Mouse (Mus musculus) spleen, postnatal 10 days (tissue): ENCODE data around the gene Arid5b.

ENCODE experiments used
- DNase-seq, 2 experiments: peaks; one replicate each; pipeline ENCODE4 v3.0.0; 2021 to 2022; ENCODE audit warnings: low spot score in 2 of 2

Arid5b gene

DNA sequence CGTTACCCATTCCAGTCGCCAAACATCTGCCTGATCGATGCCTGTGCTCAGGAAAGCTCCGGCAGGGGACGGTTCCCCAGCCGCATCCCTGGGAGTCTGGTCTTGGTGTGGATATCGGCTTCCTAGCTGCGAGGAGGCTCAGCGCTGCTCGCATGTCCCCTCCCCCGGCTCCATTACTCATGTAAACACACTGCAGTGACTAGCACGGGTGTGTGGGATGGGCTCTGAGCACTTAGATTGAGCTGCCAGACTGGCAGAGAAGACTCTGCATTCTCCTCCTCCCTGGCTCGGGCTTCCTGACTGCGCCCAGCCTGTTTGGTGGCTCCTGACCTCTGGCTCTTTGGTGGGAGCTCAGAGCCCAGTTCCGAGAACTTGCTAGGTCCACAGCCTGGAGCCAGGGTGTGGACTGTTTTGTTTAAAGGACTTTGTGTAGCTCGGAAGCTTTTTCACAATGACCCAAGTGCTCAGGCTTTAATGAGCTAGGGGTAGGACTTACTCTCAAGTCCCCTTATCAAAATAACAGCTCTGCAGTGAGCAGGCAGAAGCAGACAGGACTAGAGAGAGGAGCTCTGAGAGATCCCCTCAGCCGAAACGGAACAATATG lies 142.0 kb downstream of the Arid5b start:
- DNase-seq, result peak in 1 of 2 experiments; percentile 53

DNA sequence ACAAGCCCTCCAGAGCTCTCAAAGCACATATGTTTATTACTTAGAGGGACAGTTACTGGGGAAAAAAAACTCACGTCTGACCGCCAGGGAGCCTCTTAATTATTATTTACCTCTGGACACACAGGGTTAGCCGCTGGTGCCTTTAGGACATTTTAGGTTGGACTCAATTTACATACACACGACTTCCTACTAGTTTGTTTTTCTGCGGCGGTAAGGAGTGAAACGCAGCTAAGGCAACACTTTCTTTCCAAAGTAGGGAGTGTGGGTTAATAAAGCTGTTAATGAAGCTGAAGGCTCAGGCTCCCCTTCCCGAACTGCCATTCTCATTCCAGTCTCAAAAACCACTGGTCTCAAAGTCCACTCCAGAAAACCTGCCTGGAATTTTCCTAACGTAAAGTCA lies 142.5 kb downstream of the Arid5b start:
- DNase-seq, result no peak

DNA sequence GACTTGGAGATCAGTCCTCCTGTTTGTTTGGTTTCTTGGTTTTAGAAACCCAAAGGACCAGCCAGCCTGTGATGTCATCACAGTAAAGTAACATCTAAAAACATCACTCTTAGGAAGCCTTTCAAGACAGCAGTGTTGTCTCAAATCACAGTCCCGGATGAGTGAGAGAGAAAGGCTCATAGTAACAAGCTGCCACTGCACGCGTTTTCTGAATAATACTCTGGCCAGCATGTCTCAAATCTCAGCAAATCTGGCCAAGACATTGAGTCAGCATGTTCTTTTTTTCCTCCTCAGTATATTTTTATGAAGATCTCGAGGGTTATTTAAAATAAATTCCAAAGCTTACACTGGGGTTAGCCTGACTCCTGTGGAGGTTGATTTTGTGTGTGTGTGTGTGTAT lies 143.1 kb downstream of the Arid5b start:
- no peak for DNase-seq

DNA sequence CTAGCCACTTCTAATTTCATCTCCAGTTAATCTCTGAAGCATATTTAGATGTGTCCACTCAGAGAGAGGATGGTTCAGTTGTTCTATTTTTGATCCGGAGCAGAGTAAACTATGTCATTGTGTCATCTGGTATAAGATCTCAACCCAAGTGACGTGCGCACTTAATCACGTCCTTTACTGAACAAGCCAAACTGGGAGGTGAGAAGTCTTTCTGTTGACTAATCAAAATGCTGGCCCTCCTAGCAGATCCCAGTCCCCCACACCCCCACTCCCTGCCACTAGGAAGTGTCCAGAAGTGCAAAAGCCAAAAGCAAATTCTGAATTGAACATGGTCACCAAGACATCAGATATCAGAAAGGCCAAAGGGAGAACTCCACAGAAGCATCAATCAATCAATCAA lies 144.0 kb downstream of the Arid5b start:
- DNase-seq, result no peak

DNA sequence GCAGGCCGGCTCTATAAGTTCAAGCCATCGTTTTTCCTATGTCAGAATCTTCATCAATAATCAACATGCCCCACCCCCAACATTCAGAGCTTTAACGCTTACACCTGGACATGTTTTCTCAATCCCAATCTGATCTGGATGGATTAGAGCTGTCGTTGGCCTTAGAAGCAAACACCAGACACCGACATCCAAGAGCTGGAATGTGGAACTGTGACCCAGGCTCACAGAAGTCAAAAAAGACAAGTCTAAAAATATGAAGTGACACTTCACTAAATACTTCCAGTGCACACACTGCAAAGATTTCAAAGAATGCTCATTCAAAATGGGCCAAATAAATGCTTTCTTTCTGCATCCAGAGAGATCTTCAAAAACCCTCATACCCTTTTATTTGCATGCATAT lies 144.5 kb downstream of the Arid5b start:
- no peak for DNase-seq

DNA sequence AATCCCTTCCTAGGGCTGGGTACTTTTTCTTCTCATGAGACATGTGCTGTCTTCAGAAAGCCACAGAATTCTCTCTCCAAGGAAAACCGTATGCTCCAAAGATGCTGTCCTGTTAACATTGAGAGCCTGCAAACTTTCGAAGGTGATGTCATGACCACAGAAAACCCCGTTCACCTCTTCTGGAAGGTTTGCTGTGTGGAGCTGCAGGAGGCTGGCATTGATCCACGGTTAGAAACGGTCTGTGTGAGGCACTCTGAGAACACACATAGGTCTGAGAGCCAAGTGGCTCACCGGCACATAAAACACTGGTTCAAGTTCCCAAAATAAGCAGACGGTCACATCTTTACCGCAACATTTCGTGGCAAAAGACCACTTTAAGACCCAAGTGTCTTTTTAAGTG lies 145.9 kb downstream of the Arid5b start:
- no peak for DNase-seq

DNA sequence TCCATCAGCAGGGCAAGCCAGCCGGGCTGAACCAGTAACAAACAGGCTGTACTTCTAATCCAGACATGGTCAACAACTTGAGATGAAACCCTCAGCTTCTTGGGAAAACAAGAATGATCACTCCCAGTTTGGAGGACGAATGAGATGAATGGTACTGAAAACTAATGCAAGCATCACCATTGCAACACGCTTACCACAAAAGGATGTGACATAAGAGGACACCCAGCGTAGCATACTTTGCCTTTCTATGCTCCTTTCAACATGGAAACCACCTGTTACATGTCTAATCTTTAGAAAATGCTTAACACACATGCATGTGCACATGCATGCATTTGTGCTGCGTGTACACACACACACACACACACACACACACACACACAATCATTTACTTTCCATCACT lies 146.4 kb downstream of the Arid5b start:
- no peak for DNase-seq

DNA sequence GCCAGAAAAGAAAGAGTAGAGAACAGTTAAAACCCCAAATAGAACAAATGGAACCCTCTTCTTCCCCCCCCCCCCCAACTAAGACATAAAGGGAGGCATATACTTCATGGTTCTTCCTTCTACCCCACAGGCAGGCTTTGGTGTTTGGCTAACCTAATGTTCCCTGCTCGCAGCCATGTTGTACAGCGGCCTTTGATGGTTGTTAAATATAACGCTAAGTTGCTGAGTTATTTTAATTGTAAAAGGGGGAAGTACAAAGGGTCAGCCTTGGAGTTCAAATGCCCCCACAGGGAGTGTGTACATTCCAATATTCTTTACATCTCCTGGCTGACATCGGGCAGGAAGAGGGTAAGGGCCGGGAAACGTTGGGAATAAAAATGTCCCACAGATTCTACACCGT lies 148.9 kb downstream of the Arid5b start:
- DNase-seq, result no peak

DNA sequence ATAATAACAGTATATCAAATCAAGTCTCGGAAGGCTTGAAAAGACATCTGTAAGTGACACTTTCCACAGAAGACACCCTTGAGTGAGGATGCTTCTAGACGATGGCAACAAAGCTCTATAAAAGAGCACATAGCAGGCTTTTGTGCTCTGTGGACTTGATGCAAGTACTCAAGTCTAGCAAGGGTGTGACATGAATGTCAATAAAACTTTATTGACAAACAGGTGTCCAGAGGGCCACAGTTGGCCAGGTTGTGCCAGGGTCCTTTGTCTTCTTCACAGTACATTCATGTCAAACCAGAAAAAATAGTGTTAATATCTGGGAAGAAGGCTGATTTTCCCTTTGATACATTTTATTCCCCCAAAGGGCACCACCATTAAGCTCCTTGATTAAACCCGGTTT lies 149.5 kb downstream of the Arid5b start:
- DNase-seq, result no peak

DNA sequence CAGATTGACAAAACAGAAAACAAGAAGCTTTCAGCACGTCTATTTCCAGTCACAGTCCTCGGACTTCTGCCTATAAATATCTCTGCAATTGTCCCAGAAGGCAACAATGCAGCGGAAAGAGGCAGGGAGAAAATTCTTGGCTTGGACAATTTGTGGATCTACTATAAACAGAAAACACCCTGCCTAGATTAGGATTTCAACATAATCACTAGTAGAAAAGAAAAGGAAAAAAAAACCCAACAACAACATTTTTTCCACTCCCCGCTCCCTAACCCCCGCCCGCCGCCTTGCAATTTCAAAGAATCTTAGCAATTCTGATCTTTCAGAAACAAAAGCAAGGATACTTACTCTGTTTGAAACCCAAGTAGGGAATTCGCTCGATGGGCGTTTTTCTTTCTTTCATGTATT lies 150.1 kb downstream of the Arid5b start:
- no peak for DNase-seq

DNA sequence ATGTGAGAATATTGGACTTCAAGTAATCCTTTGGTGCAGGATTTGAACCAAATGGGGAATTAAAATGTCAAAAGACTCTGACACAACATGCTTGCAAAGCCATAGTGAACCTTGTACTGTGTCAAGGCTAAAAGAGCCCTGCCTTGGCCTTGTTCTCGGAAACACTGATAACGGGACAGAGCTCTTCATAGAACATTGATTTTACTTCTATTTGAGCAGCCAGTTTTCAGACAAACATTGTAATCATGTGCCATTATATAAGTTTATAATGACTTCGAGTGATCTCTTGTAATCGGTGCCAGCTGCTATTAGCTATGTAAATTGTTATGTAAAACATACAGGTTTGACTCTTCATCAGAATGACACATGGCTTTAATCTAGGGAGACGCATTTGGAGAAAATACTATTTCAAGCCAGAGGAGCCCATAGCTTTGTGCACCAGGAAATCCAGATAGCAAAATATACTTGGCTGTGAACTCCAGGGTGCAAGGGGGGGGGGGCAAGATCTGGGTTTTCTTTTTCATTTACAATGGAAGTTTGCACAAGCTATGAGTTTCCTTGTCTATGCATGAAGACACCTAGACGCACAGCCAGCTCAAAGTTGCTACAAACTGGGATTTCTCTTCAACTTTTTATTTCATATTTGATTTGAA lies 150.8 kb downstream of the Arid5b start:
- no peak for DNase-seq

DNA sequence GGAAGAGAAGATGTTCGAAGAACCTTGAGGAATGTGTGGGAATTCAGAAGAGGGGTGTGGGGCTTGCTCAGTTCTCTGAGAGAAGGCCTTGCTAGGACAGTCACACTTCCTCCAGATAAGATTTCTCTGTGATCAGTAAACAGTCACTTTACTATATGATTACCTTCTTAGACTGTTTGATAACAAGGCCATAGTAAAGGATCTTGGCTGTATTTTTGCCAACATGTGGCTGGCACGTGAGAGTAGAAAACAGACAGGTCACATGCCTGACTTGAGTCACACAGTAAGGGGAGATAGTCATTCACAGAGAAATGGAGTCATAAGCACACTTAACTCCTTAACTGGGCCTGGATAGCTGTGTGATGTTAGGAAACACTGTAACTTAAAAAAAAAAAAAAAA lies 151.4 kb downstream of the Arid5b start:
- no peak for DNase-seq

DNA sequence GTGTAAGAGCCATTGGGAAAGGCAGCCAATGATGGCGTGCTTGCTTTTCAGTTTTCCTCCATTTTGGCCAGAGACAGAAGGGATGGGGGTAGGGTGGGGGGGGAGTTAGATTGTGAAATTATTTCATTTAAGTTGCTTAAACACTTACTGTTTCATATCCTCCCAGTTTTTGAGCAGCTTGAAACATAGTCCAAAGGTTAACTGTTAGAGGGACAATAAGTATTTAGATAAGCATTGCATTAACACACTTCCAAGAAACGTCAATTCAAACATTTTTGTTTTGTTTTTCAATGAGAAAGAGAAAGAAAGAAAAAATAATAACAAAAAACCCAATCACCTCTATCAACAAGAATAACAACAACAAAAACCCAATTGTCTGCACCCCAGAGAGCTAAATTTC lies 152.0 kb downstream of the Arid5b start:
- no peak for DNase-seq

DNA sequence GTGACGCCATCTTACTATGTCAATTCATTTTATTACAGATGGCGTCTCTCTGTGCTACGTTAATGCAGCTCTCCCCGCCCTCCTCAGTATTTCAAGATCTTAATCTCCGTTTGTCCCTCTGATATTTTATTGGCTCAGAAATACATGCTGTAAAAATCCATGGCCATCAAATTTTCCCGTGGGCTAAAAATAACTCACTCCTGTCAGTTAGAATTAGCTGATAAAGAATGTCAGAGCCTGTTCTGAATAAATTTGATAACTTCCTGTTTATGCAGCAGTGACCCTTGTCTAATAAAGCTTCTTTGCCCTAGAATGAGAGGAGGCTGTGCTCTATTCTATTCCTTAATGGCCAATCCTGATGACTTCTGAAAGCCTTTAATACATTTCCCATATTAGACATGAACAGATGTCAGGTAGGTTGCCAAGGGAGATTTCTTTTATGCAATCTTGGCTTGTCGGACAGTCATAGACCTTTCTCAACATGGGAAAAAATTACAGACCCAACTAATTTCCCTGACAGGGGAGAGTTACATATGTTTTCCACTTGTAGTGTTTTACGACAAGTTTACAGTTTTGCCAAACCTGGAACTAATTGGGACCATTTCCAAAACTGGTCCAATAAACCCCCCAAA lies 152.5 kb downstream of the Arid5b start:
- DNase-seq, result no peak

DNA sequence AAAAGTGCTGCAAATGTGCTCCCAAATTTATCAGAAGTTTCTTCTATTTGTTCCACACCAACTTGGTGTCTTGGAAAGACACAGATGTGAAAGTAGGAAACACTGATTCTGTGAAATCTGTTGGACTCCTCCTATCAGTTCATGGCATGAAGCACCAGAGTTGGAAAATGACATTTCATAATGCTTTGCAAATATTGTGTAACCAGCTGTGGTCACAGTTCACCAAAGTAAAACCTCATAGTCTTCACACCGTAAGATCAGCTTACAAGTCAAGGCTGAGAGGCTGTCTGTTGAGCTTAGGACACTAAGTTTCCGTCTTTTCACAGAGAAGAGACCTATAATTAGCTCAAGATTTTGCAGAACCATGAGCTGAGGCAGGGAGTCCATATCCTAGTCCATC lies 153.6 kb downstream of the Arid5b start:
- DNase-seq, result no peak

DNA sequence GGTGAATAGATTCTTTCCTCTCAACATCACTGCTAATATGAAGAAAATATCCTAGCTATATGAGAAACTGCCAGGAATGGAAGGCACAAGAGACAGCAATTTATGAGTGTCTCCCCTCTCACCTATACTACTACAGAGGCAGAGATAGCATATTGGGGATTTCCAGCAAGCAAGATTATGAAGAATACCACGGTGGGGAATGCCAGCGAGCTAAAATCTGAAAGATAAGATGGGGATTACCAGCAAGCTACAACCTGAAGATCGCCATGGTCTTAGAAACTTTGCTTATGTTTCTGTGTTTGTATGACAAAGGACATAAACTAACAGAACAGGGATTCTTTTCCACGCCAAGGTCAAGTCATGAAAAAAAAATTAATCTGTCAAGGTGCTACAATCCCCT lies 155.1 kb downstream of the Arid5b start:
- DNase-seq, result no peak

DNA sequence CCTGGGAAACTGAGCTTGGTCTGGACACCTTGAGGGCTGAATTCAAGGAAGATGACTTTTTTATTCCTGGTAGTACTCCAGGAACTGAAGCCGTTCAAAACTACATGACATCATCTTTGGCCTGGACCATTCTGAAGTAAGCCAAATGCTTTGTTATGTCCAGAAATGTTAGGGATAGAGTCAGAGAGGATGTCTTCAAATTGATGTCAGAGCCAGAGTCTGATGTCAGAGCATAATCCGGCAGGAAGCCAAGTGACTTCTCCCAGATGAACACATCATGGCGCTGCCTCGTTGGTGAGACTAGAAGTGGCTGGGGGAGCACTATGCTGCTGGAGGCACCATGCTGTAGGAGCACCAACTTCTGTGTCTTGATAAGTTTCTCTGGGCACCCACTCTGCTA lies 156.6 kb downstream of the Arid5b start:
- DNase-seq, result no peak

DNA sequence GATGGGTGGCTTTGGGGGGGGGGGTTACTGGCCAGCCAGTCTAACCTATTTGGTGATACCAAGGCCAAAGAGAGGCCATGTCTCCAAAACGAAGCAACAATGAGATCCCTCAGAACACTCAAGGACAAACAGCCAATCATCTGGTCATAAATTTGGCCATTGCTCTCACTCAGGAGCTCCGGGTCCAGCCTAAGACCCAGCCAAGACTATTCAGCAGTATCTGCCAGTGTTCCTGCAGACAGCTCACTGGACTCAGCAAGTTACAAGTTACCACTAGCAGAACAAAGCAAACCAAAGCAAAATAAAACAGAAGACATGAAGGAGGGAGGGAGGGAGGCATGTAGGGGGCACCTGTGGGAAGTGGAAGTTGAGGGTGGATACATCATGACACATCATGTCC lies 157.3 kb downstream of the Arid5b start:
- DNase-seq, result no peak

DNA sequence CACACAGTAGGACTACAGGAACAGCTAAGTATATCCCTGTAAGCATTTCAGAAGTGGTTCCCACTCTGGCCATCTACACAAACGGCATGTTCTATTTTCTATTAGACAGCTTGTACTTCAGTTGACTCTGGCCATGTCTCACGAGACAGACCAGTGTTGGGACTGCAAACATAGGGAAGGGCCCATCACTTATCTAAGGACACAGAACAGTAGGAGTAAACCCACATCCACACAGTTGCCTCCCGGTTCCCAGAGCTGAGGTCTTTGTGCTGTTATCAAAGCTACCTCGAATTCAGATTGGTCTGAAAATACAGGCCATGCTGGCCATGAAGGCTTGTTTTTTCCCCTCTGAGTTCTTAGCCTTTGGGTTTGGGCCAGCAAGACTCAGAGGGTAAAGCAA lies 158.5 kb downstream of the Arid5b start:
- no peak for DNase-seq

DNA sequence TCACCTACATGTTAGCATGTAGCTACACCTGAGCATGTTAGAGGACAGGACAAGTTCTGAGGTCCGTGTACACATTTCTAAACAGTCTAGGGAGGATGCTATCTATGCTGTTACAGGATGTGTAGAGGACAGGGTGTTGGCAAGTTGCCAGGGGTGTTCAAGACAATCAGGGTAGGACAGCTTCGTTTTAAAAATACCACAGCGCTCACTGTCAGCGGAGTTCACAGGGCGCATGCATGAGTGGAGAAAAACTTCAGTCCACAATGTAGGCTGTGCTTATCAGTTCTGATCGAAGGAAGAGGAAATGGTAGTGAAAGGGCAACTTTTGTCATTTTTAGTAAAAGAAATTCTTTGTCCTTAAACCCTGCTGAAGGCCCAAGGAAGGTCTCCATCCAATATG lies 159.3 kb downstream of the Arid5b start:
- peak in 1 of 2 experiments; percentile 81 for DNase-seq

DNA sequence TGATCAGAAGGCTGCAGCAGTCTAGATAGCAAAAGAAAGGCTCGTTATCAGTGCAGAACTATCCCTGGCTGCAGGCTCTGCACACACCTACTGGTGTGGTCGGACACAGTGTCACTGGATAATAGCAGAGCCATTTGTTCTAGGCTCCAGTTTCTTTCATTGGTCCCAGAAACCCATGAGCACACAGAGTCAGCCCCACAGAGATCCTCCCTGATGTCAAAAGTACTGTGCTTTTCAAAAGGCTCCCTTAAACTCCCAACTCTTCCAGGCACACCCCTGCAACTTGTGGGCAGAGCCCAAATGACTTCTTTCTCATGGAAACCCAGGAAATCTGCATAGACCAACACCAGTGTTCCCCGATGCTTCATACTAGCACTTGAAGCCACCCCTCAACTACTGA lies 163.6 kb downstream of the Arid5b start:
- DNase-seq, result no peak

DNA sequence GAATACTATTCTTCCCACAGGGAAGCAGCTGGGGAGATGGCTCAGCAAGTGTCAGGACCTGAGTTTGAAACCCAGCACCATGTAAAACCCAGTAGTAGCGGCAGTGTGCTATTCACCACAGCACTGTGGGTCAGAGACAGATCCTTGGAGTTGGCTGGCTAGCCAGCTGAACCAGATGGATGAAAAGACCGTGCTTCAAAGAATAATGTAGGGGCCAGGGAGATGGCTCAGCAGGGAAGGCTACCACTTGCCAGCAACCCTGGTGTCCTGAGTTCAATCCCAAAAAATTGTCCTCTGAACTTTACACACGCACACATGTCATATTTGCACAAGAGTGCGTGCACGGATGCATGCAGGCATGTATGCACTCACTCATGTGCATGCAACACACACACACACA lies 164.9 kb downstream of the Arid5b start:
- DNase-seq, result no peak

DNA sequence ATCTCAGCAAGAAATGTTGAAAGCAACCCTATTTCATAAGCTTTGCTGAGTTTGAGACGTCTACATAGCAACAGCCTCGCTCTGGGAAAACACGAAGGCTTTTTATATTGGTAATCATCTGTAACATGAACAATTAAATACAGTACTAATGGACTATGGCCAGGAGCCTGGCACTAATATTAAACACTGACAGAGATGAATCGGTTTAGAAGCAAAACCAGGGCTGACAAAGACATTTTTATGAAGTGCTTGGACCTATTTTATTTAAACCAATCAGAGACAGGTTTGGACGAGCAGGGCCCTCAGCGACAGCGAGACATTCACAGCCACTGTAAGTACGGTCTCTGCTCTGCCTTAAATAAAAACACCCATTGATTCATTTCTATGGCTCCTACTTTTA lies 165.6 kb downstream of the Arid5b start:
- DNase-seq, result no peak

DNA sequence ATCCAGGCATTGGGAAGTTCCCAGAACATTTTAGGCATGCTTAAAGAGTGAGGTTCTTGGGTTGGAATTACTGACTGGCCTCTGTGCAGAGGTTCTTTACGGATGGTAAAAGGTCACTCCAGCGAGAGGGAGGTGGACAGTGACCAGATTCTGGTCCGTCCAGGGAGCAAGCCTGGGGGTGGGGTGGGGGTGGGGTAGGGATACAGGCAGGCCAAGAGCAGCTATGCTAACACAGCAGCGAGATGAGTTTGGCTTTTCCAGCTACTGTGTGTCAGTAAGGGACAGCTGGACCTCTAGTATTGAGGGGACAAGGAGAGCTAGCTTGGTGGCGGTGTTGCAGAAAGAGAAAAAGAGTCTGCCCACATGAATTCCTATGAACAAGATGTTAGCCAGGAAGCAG lies 167.9 kb downstream of the Arid5b start:
- DNase-seq, result no peak
